Mouse (Mus musculus) gonadal fat pad, adult 2 months (tissue): ENCODE measurements at regions not wholly inside any gene's neighbourhood (a gene's known extent, or its start where the extent isn't known, plus 50 kb on each side); places are given as distances from the start of the nearest gene placed in this dataset.

ENCODE experiments used
- DNase-seq: peaks from one replicate; pipeline ENCODE4 v3.0.0-alpha.2; 2012; ENCODE audit warnings: low read depth

- no peak for DNase-seq
Measured at GRCm38 (mm10) chr15:67391918-67392317, 891.2 kb upstream of the Lrrc6 start.

- no peak for DNase-seq
Measured at GRCm38 (mm10) chr15:67388514-67388913, 887.8 kb upstream of the Lrrc6 start.

DNA sequence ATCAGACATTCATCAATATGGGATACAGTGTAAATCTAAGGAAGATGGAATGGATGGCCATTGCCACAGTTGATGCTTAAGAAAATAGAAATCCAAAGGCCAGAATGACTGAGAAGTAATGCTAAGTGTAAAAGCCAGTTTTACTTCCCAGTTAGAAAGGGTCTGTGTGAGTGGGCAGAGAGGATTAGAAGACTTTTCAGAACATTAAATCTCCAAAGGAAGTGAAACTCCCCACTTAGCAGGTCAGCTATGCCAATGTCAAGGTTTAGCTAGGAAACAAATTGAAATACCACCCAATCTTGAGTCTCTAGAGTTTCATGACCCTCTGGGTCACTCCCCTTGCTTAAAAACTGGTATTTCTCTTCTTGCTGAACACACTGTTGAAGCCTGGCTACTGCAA is 886.2 kb upstream of the Lrrc6 start:
- no peak for DNase-seq

DNA sequence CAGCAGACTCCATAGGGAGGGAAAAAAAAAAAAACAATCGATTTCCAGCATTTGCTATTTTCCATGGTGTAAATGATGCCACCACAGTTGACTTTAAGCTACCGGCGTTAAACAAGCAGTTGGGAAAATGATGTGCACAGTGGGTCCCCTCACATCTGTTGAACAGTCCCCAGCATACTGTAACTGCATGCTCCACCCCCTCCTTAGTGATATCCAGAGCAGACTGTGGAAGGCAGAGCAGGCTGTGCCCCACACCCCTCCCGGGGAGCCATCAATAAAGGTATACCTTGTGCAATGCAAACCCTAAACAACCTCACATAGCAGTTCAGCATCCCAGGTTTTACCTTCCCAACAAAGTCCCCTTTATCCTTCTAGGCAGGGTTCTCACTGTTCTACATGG is 872.9 kb upstream of the Lrrc6 start:
- no peak for DNase-seq

- no peak for DNase-seq
Measured at GRCm38 (mm10) chr15:67373030-67373429, 872.3 kb upstream of the Lrrc6 start.

GRCm38 (mm10) chr15:67364099-67364756 is 863.5 kb upstream of the Lrrc6 start:
- DNase-seq: no peak

- DNase-seq: no peak
Measured at GRCm38 (mm10) chr15:67361012-67361571, 860.4 kb upstream of the Lrrc6 start.

- no peak for DNase-seq
Measured at GRCm38 (mm10) chr15:67357867-67358266, 857.2 kb upstream of the Lrrc6 start.

DNA sequence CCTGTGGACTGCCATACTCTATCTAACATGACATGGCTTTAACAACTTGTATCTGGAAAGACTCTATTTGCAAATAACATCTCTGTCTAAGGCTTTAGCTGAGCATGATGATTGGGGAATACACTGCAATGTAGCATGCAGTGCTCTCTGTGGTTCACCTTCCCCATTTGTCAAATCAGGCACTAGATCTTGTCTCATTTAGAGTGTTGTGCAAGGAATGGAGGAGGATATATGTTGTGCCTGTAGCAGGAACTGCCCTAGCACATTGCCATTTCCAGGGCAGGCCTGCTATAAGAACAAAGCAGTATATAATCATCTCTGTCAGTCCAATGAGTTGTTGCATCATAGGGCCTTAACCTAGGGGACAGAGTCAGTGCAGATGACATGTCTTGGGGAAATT is 854.6 kb upstream of the Lrrc6 start:
- no peak for DNase-seq

- DNase-seq: no peak
Measured at GRCm38 (mm10) chr15:67354598-67355159, 854.0 kb upstream of the Lrrc6 start.

DNA sequence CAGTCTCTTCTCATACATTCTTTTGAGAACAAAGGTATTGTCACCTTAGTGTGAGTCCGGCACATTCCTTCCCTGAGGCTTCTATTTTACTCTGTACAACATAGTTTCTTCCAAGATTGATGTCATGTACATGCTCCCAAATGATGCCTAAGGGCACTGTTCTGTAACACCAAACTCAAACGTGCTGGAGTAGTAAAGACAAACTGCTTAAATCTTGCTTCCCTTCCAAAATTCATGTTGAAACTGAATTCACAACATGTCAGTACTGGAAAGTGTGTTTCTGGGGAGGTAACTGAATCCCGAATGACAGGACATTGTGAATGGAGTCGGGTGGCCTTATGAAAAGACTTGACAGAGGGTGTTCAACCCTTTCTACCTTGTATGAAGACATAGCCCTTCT is 848.8 kb upstream of the Lrrc6 start:
- DNase-seq: peak; percentile 62

DNA sequence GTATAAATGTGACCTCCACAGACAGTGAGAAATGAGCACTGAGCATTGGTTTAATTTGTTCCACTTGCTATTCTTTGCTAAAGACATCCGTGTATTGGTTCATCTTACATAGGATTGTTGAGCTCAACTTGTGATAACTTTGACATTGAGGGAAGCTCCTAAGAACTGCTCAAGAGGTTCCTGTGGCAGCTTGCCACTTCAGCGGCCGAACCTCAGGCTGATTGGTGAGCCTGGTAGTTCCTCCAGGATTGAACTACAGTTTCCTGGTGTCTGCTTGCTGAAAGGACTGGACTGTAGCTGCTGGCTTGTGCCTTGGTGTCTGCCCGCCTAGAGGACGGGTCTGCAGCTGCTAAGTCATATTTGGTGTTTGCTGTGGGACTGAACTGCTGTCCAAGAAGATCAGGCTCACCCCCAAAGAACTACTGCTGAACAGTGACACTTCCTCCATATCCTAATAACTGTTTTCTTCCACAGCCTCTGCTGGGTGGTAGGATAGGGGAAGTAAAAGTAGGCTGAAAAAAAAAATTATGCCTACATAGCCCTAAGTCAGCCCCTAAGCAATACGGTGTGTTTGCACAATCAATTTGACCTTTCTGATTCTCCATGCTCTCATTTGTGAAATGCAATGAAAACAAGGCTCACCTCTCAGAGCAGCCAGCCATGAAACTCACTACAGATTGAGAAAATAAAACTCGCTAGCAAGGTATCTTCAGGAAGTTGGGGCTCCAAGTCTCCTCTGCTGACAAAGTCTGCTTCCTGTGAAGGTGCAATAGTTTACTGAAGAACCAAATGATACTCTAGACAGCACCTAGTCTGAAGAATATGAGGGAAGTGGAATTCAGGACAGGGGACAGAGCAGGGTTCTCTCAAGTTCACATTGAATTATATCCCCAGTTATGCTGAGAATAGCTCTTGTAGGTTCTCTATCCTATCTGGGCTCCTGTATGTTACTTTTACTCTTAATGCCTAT is 844.8 kb upstream of the Lrrc6 start:
- DNase-seq: no peak

- DNase-seq: no peak
Measured at GRCm38 (mm10) chr15:67342050-67342449, 841.3 kb upstream of the Lrrc6 start.

- DNase-seq: no peak
Measured at GRCm38 (mm10) chr15:67337040-67337395, 836.3 kb upstream of the Lrrc6 start.

DNA sequence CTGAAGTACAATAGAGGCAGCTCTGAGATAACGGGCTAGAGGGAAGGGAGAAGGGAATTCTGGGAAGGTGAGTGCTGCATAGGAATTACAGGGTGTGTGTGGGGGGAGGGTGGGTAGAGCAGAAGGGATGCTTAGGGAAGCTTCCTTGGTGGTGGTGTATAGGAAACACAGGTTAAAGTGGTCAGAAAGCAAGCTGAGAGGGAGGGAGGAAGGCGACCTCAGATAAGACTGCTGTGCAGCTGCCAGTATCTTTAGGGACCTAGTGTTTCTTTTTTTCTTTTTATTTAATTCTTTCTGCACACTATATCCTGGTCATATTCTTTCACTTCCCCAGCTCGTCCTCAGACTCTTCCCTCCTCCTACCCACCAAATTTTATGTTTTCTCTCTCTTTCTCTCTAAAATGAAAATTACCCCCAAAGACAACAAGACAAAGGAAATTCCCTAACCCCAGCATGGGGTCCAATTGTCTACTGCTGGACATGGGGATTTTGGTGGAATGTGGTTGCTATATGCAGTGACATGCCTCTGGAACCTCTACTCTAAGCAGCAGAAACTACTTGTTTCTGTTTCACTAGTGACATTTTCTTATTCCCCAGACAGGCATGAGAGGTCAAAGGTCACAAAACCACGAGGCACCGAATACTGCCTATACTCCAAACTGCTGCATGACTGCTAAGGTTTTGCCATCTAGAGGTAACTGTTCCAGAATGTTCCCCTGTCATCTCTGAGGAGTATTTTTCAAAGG is 835.8 kb upstream of the Lrrc6 start:
- DNase-seq: no peak

DNA sequence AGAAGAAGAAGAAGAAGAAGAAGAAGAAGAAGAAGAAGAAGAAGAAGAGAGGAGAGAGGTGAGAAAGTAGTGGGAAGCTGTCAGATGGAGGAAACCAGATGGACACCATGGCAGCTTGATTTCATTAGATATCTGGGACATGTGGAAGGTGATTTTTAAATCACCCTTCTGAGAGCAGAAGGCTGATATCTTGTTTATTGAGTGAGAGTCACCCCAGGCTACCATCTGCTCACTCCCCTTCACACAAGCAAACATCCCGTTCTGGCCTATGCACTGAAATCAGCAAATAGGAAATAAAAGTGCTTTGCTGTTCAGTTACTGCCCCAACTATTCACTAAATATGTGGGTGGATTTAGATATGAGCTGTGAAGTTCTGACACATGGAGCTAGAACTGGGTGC is 831.8 kb upstream of the Lrrc6 start:
- DNase-seq: no peak

- no peak for DNase-seq
Measured at GRCm38 (mm10) chr15:67320292-67320691, 819.6 kb upstream of the Lrrc6 start.

DNA sequence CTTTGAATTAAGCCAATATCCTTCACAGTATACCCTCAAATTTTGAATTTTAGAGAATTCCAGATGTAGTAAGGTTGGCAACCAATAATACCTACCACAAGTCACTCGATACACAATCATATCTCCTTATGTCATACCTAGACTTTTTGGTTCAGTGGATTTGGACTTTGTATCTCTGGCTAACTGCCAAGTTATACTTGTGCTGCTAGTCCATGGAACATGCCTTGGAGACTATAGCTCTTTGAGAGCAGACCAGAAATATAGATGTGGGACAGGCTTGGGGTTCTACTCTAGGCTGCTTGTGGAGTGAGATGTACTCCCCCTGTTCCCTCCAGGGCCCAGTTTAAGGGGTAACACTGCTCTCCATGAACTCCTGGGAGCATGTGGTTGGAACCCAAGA is 814.5 kb upstream of the Lrrc6 start:
- DNase-seq: no peak

- DNase-seq: no peak
Measured at GRCm38 (mm10) chr15:67313648-67314047, 812.9 kb upstream of the Lrrc6 start.

GRCm38 (mm10) chr15:67305681-67306080 is 805.0 kb upstream of the Lrrc6 start:
- no peak for DNase-seq

DNA sequence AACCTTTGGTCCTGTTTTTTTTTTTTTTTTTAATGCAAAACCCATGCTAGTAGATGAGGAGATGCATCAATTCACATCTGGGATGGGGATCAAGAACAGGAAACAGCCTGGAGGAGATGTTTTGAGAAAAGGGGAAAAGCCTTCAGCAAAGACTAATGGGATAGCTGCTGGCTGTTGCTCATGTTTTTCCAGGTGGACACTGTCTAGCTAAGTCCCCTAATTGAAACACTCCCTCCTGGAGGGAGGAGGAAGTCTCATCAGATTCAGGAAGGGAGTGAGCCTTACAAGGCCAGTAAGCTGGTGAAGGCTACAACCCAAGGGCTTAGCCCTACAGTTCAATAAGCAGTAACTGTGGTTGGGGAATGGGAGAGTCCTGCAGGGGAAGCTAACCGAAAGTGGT is 803.1 kb upstream of the Lrrc6 start:
- no peak for DNase-seq

GRCm38 (mm10) chr15:67301871-67302363 is 801.2 kb upstream of the Lrrc6 start:
- no peak for DNase-seq
